ENCODE assay signal across 8 mouse cellular contexts in the genomic region with DNA sequence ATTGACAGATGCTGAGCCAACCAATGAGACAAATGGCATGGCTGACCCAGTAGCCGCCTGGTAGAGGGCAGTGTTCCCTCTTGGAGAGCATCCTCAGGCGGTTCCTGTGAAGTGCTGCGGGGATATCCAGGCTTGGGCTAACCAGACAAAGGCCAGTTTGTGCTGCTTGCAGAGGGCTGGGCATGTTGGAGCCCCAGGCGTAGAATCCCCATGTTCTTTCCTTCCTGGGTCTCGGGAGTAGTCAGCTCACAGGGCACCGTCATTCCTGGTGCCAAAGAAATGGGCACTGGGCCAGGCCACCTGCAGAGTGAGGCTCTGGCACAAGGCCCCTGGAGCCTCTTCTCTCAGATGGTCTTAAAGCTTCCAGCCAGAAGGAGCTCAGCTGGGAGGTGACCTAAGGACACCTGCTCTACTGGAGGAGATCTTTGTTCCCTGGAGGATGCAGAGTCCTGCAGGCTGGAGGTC. TPM values are rescaled to one million over a fixed set of nuclear protein-coding genes. Genes with fewer than 3 reads are reported as not detected.
DNase-seq lines count a peak whose midpoint lies in the region; ATAC-seq lines count a peak whose summit lies in the region.

No protein-coding gene starts in this region.

- no peaks in the 10 kb centered on the region for H3K36me3 ChIP-seq in heart, embryonic 10.5 days
- H3K36me3 ChIP-seq in hindbrain, embryonic 16.5 days (ENCODE audit: control insufficient read depth, insufficient read depth, low read length): no peaks in the 10 kb centered on the region

- H3K27ac ChIP-seq in heart, embryonic 10.5 days: no peak overlapping the region
- H3K27ac ChIP-seq in hindbrain, embryonic 16.5 days (ENCODE audit: low read depth, low read length): peak overlapping the region; percentile 56; the same call in 1 of the 2 replicates

- H3K27me3 ChIP-seq in heart, embryonic 10.5 days (ENCODE audit: insufficient read depth, poor library complexity, severe bottlenecking): peaks cover 9% of the 10 kb centered on the region; the same call in 1 of the 2 replicates
- H3K27me3 ChIP-seq in hindbrain, embryonic 16.5 days (replicated peaks; ENCODE audit: control insufficient read depth, insufficient read depth, low read length): no peaks in the 10 kb centered on the region

- H3K9ac ChIP-seq in hindbrain, embryonic 16.5 days (ENCODE audit: low read depth, low read length): no peak overlapping the region

- H3K4me3 ChIP-seq in heart, embryonic 10.5 days: no peak overlapping the region
- H3K4me3 ChIP-seq in hindbrain, embryonic 16.5 days (ENCODE audit: low read length): no peak overlapping the region

- H3K4me2 ChIP-seq in hindbrain, embryonic 16.5 days (ENCODE audit: low read length): no peak overlapping the region

- peaks cover 59% of the 10 kb centered on the region for H3K4me1 ChIP-seq in heart, embryonic 10.5 days
- H3K4me1 ChIP-seq in hindbrain, embryonic 16.5 days (ENCODE audit: control insufficient read depth, insufficient read depth, low read depth, low read length): peaks cover 30% of the 10 kb centered on the region

- peak; percentile 81 for ATAC-seq in hindbrain, embryonic 16.5 days
- ATAC-seq in activated CD4-positive, CD25-positive, alpha-beta regulatory T cell, adult 4 months: no peak

- WGBS in heart, embryonic 10.5 days: 41% methylated on average over 6 of the region's 6 CpGs
- WGBS in hindbrain, embryonic 16.5 days: 22% methylated on average over 6 of the region's 6 CpGs

- H3K9me3 ChIP-seq in heart, embryonic 10.5 days: no peaks in the 10 kb centered on the region
- H3K9me3 ChIP-seq in hindbrain, embryonic 16.5 days (ENCODE audit: control insufficient read depth, low read length): no peaks in the 10 kb centered on the region

- DNase-seq in heart, adult 11 months: peak; percentile 93
- DNase-seq in heart, embryonic 10.5 days (ENCODE audit: low spot score): no peak
- DNase-seq in right cerebral cortex, postnatal 10 days (ENCODE audit: low spot score in 2 of 2): peak; percentile 75 to 81
- DNase-seq in right cerebral cortex, postnatal 36 days (ENCODE audit: low spot score in 2 of 2): no peak
- no peak for DNase-seq in spleen, postnatal 36 days (ENCODE audit: low spot score in 2 of 2)
- DNase-seq in thymus, postnatal 10 days (ENCODE audit: low spot score in 2 of 2): no peak

RNA-seq across cellular contexts. Expression of a gene that starts 8.5 kb away (rescaled TPM):
- 2.7 and 3.3 TPM in 2 replicates for polyA plus RNA-seq in heart, embryonic 10.5 days (2016; fragmentation: Nextera tagmentation; extraction: Ambion mirVana)
- 4.4 and 7.0 TPM in 2 replicates for polyA plus RNA-seq in hindbrain, embryonic 16.5 days (2015; fragmentation: Nextera tagmentation; extraction: Ambion mirVana)
- not detected for polyA plus RNA-seq in activated CD4-positive, CD25-positive, alpha-beta regulatory T cell, adult 4 months (2017; shearing (Covaris generic))

RNA-seq across cellular contexts. Expression of a gene that starts 17.6 kb away (rescaled TPM):
- 22.4 and 23.5 TPM in 2 replicates for polyA plus RNA-seq in heart, embryonic 10.5 days (2016; fragmentation: Nextera tagmentation; extraction: Ambion mirVana)
- 25.7 and 29.1 TPM in 2 replicates for polyA plus RNA-seq in hindbrain, embryonic 16.5 days (2015; fragmentation: Nextera tagmentation; extraction: Ambion mirVana)
- 10 to 100 TPM; 21.3 to 23.3 TPM for polyA plus RNA-seq in activated CD4-positive, CD25-positive, alpha-beta regulatory T cell, adult 4 months (2017; shearing (Covaris generic))

RNA-seq across cellular contexts. Expression of a gene that starts 34.6 kb away (rescaled TPM):
- polyA plus RNA-seq in heart, embryonic 10.5 days (2016; fragmentation: Nextera tagmentation; extraction: Ambion mirVana): 5.1 and 6.2 TPM in 2 replicates
- polyA plus RNA-seq in hindbrain, embryonic 16.5 days (2015; fragmentation: Nextera tagmentation; extraction: Ambion mirVana): 7.1 and 8.1 TPM in 2 replicates
- 100 to 1,000 TPM in 1 of 2 experiments, 10 to 100 TPM in 1; 98.4 to 147 TPM for polyA plus RNA-seq in activated CD4-positive, CD25-positive, alpha-beta regulatory T cell, adult 4 months (2017; shearing (Covaris generic))

RNA-seq across cellular contexts. Expression of a gene that starts 40.1 kb away (rescaled TPM):
- polyA plus RNA-seq in heart, embryonic 10.5 days (2016; fragmentation: Nextera tagmentation; extraction: Ambion mirVana): 5.1 and 7.8 TPM in 2 replicates
- 6.5 and 8.7 TPM in 2 replicates for polyA plus RNA-seq in hindbrain, embryonic 16.5 days (2015; fragmentation: Nextera tagmentation; extraction: Ambion mirVana)
- polyA plus RNA-seq in activated CD4-positive, CD25-positive, alpha-beta regulatory T cell, adult 4 months (2017; shearing (Covaris generic)): 1 to 10 TPM in 1 of 2 experiments, under 1 TPM in 1; 0.90 to 2.5 TPM

Comparison
In these comparisons a context has a peak if more than half of its experiments do, and no peak if none do; other contexts are left out.
1. DNase-seq: peak in heart, adult 11 months (single experiment) and right cerebral cortex, postnatal 10 days (2 of 2); none in heart, embryonic 10.5 days (single experiment), right cerebral cortex, postnatal 36 days (0 of 2), spleen, postnatal 36 days (0 of 2) and thymus, postnatal 10 days (0 of 2).
2. RNA of a gene that starts 34.6 kb away (polyA plus RNA-seq): 98.4 to 147 TPM in activated CD4-positive, CD25-positive, alpha-beta regulatory T cell, adult 4 months; 7.1 to 8.1 TPM in hindbrain, embryonic 16.5 days and 5.1 to 6.2 TPM in heart, embryonic 10.5 days; every median in the first group is over 10 times any median in the second.